Mouse (Mus musculus) liver, embryonic 18 days (tissue): Measurements from ENCODE around the gene Fam205a4. TPM values are rescaled to one million over a fixed set of nuclear protein-coding genes. Genes with fewer than 3 reads are reported as not detected.

Source experiments
- polyA plus RNA-seq: library from polyadenylated mRNA; depleted of rRNA; stranded (reverse); fragments of >200 nt; gene quantifications from 2 replicates; pipeline ENCODE4 v1.2.3, GENCODE M21; 2012; rRNA removed

Gene Fam205a4
- 0.01 and 0.02 TPM in 2 replicates for polyA plus RNA-seq

GRCm38 (mm10) chr4:41965758-41966157, at the start of gene Fam205a4:
Gene Fam205a4 (plus strand): TSS chr4:41966058.

GRCm38 (mm10) chr4:41941272-41941671, 24.6 kb upstream of the Fam205a4 start, which contains the start of gene Gm20878:
Gene Gm20878 (plus strand): TSS chr4:41941572.

Other genes starting within 250 kb of the Fam205a4 start
- gene Dctn3, start 242.9 kb upstream of the Fam205a4 start, polyA plus RNA-seq: 34.3 and 35.2 TPM in 2 replicates
- 0.03 TPM in 1 of 2 replicates, not detected in the other for gene Arid3c, start 234.9 kb upstream of the Fam205a4 start, polyA plus RNA-seq
- gene Galt, start 210.8 kb upstream of the Fam205a4 start, polyA plus RNA-seq: 79.5 and 86.9 TPM in 2 replicates
- 78.6 and 102 TPM in 2 replicates for gene Sigmar1, start 209.9 kb upstream of the Fam205a4 start, polyA plus RNA-seq
- 13.5 and 15.0 TPM in 2 replicates for gene Ccl27a, start 191.8 kb upstream of the Fam205a4 start, polyA plus RNA-seq
- gene Gm21541, start 62.4 kb upstream of the Fam205a4 start, polyA plus RNA-seq: not detected in 2 replicates
- 0.24 and 0.64 TPM in 2 replicates for gene Gm20878, start 24.5 kb upstream of the Fam205a4 start, polyA plus RNA-seq
- gene Gm21093, start 68.7 kb downstream of the Fam205a4 start, polyA plus RNA-seq: not detected in 2 replicates
- gene Gm3893, start 125.1 kb downstream of the Fam205a4 start, polyA plus RNA-seq: not detected in 2 replicates
- not detected in 2 replicates for gene Gm13304, start 148.8 kb downstream of the Fam205a4 start, polyA plus RNA-seq
- not detected in 2 replicates for gene Gm13306, start 187.4 kb downstream of the Fam205a4 start, polyA plus RNA-seq
- 0.07 TPM in 1 of 2 replicates, not detected in the other for gene Gm13305, start 202.5 kb downstream of the Fam205a4 start, polyA plus RNA-seq